Mouse (Mus musculus): Measurements from ENCODE around the gene Dnajb14.
"Not testable (repeated sequence)": the region's sequence is repeated elsewhere in the genome, so short reads cannot be mapped to it uniquely, and the experiment has no call there.

The Dnajb14 gene

DNA sequence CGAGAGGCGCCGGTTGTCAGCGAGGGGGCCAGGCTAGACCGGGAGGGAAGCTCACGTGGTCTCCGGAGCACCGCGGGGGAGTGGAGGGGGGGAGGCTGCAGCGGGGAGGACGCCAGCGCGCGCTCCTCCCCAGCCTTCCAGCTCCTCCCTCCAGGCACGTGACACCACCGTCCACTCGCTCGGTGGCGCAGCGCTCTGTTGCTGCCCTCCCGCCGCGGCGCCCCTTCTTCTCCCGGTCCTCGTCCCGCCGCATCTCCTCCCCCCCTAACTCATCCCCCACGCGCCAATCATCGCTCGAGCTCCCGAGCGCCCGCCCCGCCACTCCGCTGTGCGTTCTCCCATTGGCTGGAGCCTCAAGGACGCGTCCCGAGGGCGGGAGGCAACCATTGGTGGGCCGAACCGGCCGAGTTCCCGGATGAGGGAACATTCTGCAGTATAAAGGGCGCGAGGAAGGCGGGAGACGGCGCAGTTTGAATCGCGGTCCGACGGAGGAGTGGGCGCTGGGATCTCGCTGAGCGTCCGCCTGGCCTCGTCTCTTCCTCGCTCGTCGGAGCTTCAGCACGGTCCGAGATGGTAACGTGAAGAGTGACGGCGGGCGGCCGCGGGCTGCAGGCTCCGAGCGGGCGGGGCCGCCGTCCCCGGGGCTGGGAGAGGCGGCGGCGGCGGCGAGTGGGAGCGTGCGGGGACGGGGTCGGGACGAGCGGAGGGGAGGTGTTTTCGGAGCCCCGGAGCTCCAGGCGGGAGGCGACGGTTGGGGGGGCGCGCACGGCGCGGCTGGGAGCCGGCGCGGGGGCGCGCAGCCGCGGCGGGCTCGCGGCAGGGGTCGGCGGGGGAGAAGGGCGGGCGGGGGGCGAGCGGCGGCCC lies 3.1 kb upstream of the Dnajb14 start, which contains the start of gene H2afz:
TSS of gene H2afz (plus strand) at position 364 of the 864 bp plus-strand sequence.
- peak; percentile 98 to 99 for DNase-seq

DNA sequence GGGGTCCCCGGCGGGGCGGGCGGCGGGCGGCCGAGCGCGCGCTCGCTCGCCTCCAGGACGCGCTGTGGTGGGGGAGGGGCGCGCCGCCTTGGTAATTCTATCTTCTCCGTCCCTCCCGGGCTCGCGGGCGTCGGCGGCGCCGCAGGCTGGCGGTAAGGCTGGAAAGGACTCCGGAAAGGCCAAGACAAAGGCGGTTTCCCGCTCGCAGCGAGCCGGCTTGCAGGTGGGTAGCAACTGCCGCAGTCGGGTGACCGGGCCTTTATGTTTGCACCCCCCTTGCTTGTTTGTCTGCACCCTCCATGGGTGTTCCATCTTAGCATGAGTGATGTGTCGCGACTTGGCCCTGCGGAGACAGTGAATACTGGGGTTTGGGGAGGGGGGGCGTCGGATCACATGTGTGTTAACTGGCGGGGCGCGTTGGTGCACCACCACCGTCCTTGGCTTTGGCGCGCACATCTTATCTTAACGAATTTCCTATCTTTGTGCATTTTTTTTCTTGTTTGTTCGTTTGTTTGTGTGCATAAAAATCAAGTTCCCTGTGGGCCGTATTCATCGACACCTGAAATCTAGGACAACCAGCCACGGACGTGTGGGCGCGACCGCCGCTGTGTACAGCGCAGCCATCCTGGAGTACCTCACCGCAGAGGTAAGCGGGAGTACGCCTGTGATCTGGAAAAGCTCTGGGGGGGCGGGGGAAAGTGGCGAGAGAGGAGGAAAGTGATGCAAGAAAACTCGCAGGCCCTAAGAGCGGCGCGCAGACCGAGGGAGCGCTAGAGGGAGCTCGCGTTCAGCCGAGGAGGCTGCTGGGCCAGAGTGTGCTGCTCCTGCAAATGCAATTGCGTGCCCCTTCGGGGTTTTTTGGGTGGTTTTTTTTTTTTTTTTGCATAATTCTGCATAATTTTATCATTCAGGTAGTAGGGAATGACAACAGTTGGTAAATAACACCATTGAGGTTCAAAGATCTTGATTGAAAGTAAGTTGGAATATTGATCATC lies 2.2 kb upstream of the Dnajb14 start:
- peak; percentile 87 to 88 for DNase-seq

DNA sequence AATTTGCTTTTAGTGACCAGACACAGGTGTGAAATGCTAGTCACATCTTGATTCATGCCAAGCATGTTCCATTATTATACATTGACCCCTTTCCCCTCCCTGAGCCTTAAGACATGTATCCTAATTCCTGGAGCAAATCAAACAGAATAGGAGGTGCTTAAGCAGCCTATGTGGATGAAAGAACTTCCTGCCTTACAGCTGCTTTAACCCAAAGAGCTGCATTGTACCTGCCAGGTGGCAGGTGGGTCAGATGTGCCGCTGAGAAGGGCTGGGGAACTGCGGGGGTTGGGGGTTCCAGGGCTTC lies 390 bp upstream of the Dnajb14 start:
- no peak for DNase-seq

DNA sequence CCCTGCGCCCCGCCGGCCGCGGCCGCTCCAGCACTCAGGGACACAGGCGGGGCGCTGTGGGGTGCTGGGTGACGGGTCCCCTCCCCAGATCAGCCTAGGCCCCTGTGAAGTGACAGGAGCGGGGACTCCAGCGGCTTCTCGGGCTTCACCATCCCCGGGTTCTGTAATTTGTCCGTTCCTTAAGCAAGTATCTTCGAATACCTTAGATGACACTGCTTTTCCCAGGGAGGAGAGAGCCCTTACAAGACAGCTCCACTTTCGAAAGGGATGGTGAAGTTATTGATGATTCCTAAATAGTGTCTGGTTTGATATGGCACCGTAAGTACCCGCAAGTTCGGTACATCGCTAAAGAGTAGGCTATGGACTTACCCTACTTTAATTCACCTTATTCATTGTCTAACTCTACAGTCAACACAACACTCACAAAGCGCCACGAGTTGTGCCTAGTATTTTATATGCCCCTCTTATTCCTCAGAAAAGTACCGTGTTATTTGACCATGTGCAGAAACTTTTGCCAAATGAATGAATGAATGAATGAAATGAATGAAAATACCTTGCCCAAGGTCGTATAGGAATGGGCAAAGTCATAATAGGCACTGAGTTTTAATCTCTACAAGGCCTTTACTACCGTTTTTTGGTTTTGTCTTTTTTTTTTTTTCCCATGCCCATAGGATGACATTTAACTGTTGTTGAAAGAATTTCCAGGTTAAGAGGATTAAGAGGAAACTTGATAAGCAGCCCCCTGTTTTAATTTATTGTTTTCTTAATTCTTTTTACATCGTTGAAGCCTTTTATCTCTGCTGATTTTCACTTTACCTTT lies 829 bp downstream of the Dnajb14 start:
- no peak for DNase-seq

DNA sequence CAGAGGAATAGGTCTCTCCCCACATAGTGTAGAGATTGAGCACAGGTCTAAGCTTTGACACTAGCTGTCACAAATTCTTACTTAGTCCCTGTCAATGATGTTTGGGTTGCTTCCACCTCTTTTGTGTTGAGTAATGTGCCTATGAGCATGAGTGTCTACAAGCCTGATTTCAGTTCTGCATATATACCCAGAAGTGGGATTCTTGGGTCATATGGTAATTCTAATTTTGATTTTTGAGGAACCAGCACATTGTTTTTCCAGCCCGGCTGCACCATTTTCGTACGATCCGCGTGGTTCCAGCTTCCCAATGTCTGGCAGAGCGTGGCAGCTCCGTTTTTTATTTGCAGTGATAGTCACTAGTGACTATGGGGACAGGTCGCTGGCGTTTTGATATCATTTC lies 1.9 kb downstream of the Dnajb14 start:
- DNase-seq = no peak

DNA sequence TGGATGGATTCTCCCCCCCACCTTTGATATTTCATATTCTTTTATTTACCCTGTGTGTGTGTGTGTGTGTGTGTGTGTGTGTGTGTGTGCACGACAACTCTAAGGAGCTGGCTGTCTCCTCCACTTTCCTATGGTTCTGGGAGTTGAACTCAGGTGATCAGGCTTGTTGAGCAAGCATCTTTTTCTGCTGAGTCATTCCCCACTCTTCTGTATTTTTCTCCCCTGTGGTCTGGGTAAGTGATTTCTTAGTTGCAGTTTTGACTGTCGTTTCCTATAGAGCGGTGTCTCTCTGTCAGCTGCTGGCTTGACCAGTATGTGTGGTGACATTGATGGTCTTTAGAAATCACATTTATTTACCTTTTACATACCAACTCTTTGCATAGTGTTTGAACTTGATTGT lies 11.8 kb downstream of the Dnajb14 start:
- no peak for DNase-seq

DNA sequence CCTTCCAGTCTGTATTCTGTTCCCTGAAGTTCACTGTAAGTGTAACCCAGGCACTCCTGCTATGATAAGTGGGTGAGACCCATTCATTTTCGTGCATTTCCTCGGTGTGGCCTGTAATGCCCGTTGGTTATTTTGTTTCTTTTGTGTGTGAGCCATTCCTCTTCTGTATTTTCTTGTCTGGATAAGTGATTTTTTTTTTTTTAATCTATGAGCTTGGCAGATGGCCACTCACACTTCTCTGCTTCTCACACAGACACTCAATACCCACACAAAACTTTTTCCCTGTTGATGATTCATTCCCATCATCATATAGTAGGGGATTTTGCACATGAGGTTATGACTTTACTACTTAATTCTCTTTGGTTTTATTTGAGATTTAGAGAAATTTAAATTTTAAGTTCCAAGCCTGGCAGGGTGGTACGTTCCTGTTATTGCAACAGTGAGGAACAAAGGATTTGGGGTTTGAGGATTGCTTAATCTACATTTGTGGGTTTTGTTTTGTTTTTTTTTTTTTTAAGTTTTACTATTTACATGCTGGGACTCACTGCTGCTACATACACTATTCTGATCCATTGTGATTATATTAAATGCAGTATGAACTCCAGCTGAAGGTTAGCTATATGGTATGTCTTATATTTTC lies 12.8 kb downstream of the Dnajb14 start:
- no peak for DNase-seq

DNA sequence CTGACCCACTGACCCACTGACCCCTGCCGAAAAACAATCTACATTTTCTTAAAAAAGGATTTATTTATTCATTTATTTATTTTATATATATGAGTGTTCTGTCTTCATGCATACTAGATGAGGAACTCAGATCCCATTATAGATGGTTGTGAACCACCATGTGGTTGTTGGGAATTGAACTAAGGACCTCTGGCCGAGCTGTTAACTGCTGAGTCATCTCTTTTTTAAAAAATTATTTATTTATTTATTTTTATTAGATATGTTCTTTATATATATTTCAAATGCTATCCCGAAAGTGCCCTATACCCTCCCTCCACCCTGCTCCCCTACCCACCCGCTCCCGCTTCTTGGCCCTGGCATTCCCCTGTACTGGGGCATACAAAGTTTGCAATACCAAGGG lies 13.6 kb downstream of the Dnajb14 start:
- no peak for DNase-seq

DNA sequence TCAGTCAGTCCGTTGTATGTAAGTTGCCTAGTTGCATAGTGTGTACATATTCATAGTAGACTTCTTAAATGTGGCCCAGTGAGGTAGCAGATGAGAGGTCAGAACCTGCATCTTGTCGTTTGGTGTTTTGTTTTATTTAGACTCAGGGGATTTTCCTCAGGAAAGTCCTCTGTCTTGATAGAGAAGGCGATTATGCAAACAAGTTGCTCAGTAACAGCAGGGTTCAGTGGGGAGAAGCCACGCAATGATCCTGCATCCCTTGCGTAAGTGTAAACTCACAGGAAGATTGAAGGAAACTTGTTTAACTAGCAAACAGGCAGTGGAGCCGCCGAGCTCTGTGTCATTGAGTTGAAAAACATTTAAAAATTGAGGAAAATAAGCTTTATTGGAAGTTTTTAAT lies 20.5 kb downstream of the Dnajb14 start:
- DNase-seq = no peak

DNA sequence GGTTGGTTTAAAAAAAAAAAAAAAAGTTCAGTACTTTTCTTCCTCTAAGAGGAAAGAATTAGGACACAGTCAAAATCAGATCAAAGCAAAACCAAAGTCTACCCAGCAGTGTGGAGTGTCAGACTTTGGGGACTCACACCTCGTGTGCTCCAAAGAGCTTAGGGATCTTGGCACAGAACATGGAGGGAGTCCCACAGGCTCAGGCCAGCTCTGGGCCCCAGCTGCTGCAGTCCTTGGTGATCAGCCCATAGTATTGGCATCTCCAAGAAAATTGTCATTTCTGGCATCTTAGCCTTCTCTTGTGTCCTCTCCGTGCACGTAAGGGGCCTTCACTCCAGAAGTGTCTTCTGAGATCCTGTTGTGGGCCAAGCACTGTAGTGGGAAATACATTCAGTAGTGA lies 23.6 kb downstream of the Dnajb14 start:
- DNase-seq = no peak

DNA sequence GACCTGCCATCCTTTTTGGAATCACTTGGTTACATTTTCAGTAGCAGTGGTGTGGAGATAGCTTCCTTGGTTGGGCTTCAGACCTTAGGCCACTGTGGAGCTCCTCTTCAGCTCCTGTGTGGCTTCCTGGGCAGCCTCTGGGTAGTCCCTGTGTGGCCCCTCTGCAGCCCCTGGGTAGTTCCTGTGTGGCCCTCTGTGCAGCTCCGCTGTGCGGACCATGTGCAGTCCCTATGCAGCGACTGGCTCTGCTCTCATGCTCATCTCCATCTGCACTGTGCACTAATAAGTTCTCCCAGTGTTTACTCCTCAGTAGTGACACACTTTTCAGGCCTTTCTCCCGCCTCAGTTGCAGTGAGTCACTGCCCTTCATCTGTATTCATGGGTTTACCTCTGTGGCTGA lies 24.6 kb downstream of the Dnajb14 start:
- DNase-seq = no peak

DNA sequence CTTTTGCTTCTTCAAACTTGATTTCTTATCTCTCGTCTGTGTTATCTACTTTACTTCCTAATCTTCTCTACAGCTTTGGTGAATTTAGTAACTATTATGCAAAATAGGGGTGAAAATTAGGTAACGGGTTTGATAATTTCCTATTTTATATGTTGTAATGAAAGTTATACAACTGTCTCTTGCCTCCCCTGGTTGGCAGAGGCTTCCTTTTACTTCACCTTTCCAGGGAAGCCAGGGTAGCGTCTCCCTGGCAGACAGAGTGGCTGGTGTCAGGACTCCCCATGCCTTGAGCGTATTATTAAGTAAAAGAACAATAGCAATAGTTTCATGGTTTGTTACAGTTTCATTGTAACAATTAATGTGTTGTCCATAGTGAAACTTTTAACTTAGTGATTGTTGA lies 26.3 kb downstream of the Dnajb14 start:
- no peak for DNase-seq

DNA sequence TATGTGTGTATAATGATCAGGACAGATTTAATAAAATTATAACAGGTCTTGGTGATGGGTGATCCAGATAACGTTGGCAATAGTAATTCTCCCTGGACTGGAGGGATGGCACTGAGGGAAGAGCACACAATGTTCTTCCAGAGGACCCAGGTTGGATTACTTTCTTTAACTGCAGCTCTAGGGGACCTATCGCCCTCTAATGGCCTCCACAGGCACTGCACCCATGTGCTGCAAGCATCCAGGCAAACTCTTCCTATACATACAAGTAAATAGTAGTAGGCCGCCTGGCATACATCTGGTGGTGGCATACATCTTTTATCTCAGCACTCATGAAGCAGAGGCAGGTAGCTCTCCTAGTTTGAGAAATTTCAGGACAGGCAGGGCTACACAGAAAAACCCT lies 27.7 kb downstream of the Dnajb14 start:
- peak; percentile 12 to 21 for DNase-seq

DNA sequence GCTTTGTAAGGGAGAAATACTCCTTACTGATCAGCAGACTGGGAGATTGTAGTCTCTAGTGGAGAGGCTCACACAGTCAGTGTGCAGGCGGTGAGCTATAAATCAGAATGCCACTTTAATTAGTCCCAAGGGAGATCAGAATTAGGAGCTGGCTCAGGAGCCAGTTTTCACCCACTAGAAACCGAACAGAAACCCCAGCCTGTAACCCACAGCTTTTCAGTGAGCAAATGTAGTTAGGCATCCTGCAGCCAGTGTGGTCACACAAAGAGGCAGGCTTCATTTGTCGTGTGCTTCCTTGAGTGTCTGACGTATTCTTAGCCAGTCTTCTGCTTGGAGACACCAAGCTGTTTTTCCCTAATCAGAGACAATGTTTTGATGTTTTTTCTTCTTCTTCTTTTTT lies 28.9 kb downstream of the Dnajb14 start:
- DNase-seq = no peak

DNA sequence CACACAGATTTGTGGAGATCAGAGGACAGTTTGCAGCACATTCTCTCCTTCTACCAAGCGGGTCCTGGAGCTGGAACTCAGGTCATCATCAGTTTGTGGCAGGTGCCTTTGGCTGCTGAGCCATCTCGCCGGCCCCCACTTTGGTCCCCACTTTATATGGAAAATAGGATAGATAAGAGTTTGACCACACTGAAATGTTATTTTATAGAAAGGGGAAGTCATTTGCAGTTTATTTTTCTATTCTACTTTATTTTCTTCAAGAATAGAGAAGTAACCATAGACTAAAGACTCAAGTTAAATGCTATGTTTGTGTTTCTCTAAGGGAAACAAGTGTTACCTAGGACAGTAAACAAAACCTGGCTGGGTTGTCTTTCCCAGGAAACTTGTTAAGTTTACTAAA lies 29.4 kb downstream of the Dnajb14 start:
- no peak for DNase-seq

DNA sequence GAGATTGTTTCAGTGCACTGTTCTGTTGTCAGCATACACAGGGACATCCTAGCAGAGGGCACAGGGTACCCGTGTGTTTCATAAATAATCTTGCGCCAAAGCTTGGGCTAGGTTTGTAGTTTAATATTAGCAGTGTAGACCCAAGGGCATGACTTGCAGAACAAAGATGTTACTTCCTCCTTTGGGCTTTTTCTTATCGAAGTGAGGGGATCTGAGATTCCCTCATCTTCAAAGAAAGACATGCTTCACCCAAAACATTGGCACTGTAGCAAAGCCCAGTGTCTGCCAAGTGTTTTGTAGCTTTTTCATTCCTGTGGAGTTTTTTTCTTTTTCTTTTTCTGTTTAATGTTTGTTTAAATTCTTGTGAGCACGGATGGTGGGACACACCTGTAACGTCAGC lies 30.2 kb downstream of the Dnajb14 start:
- DNase-seq = no peak

DNA sequence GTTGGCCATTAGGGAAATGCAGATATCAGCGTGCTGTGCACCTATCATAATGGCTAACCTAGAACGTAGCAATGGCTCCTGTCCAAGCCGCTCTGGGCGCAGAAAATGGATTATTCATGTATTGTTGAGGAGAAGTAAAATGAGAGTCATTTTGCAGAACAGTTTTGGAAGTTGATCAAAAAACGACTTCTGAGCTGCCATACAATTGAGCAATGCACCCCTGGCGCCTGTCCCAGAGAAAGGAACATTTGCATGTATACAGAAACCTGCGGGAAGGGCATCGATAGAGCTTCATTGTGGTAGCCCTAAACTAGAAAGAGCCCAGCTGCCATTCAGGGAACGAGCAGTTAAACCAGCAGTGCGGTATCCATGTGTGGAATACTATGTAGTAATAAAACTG lies 32.7 kb downstream of the Dnajb14 start:
- no peak for DNase-seq

DNA sequence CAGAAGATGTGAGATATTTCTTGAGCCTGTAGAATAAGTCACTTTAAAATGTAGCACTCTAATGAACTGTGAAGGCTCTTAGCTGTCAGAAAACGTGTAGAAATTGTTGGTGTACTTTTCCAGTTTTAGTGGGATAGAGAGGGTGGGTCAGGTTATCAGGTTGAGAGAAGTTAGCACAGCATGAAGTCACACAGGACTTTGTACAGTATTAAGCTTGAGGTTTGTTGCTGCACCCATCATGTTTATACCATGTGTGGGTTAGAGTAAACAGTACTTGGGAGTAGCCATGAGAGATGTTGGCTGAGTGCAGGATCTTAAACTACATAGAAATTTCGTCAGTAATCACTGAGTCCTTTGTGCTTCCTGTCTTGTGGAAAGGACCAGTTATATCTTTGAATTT lies 45.6 kb downstream of the Dnajb14 start:
- DNase-seq = no peak

DNA sequence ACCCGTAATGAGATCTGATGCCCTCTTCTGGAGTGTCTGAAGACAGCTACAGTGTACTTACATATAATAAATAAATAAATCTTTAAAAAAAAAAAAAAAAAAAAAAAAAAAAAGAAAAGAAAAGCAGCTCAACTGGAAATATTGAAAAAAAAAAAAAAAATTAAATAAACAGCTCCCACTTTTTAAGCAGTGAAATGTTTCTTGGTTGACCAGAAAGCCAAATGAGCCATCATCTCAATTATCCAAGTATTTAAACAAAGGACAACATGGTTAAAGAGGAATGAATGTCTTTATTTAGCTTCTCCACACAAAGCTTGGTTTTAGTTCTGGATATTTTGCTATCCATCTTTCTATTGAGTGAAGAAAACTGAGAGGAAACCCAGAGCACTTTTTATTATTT lies 47.1 kb downstream of the Dnajb14 start:
- not testable (repeated sequence) for DNase-seq

DNA sequence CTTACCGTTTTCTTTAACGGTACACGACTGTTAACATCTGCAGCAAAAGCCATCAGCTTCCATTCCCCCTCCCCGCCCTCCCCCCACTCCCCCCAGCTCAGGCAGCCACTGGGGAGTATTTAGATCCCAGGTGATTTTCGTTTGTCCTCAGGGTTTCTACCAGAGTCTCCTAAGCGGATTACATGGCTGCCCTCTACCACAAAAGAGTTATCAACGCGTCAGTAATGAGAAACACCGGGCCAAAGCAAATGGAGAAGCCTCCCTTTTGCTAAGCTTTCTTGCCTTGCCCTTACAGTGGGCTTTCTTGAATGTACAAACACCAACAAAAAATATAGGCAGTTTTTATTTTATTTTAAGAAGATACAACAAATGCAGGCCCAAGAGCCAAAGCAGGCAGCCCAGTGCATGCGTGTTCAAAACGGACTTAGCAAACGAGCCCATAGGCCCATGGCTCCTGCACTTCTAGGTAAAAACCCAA lies 50.3 kb downstream of the Dnajb14 start:
- no peak for DNase-seq

DNA sequence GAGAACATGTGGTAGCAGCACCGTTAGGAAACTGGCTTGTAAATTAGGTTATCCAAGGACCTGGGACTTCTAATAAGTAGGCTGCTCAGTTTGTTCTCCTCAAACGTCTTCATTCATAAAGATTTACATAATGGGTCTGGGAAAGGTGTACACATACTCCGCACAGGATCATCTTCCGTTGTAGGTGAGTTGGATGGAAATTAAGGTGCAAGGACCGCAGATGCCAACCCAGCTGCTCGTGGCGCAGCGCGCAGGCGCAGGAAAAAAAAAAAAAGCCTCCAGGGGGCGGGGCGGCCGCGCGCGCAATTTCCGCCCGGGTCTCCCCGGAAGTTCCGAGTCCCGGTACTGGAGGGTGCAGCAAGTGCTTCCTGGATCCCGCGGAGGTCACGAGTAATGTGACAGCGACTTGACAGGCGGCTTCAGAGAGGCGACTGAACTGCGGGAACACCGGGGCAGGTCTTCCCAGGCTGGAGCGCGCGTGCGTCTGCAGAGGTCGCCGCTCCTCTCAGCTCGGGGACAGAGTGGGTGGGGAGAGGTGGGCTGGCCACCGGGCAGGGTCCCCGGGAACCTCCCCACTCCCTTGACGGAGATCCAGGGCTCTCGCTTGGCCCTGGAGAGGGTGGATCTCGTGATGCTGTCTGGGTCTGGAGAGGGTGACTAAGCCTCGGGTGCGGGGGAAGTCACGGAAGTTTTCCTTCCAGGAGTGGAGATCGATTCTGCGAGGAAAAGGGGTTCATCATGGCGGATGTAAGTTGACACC lies 50.9 kb downstream of the Dnajb14 start, which contains the start of gene Lamtor3:
TSS of gene Lamtor3 (plus strand) at position 335 of the 760 bp plus-strand sequence.
- DNase-seq = peak; percentile 86 to 88
